ENCODE assay signal across 9 mouse cellular contexts in genomic region chr9:64089004-64089403, GRCm38 (mm10). TPM values are rescaled to one million over a fixed set of nuclear protein-coding genes. Genes with fewer than 3 reads are reported as not detected.
DNase-seq lines count a peak whose midpoint lies in the region; ATAC-seq and TF ChIP-seq lines count a peak whose summit lies in the region.
"Had no signal": no experiment of that assay in that cellular context is flagged by ENCODE, and none has a peak within 500 bp of the region (broad histone marks: within the 10 kb centered on the region; RNA-seq: fewer than 3 reads in every experiment).

No protein-coding gene starts in this region.

- intact Hi-C loops in left cerebral cortex, postnatal 4 days (cut with DNase I), result loop anchor here (2.0 to 5.0 kb wide), 3 partner anchors 64 to 172 kb away; no protein-coding TSS in a partner anchor
- intact Hi-C loops in left cerebral cortex, postnatal 36 days (cut with DNase I), result loop anchor here (5.0 kb wide), 1 partner anchor 172 kb away; no protein-coding TSS in a partner anchor
- intact Hi-C loops in heart, postnatal 14 days (cut with DNase I), result no loop called here

- peak; percentile 58 for DNase-seq in left cerebral cortex, postnatal 4 days
- no peak for DNase-seq in left cerebral cortex, postnatal 36 days (ENCODE audit: low spot score in 2 of 2)
- DNase-seq in heart, postnatal 14 days, result peak; percentile 53 to 59
- DNase-seq in liver, adult 2 months (ENCODE audit: extremely low read depth, low read depth, low spot score), result peak; percentile 56
- peak; percentile 15 for DNase-seq in splenic B cell, adult 2 months (ENCODE audit: low read depth, low spot score)
- no peak for DNase-seq in ovary, postnatal 10 days (ENCODE audit: low spot score)
- no peak for DNase-seq in cerebellum, adult 11-12 months

- TF ChIP-seq POLR2A in liver, adult 2 months (IDR thresholded peaks at IDR 0.05; ENCODE audit: extremely low read depth, insufficient read depth, low read length), result no peak

- TF ChIP-seq CTCF in liver, adult 2 months (IDR thresholded peaks at IDR 0.05; ENCODE audit: low read depth, low read length), result no peak

- H3K4me3 ChIP-seq in embryonic facial prominence, embryonic 13.5 days, result no peak overlapping the region
- H3K4me3 ChIP-seq in liver, adult 2 months (ENCODE audit: insufficient read depth, low read depth, low read length), result no peak overlapping the region

- no peaks in the 10 kb centered on the region for H3K27me3 ChIP-seq in embryonic facial prominence, embryonic 13.5 days
- no peaks in the 10 kb centered on the region for H3K27me3 ChIP-seq in liver, adult 2 months (ENCODE audit: control insufficient read depth, insufficient read depth, low read length)
- H3K27me3 ChIP-seq in splenic B cell, adult 2 months (ENCODE audit: control insufficient read depth, insufficient read depth, low read length, poor library complexity, severe bottlenecking), result no peaks in the 10 kb centered on the region

- H3K4me1 ChIP-seq in embryonic facial prominence, embryonic 13.5 days, result peaks cover 34% of the 10 kb centered on the region
- peaks cover 14% of the 10 kb centered on the region for H3K4me1 ChIP-seq in liver, adult 2 months (ENCODE audit: control insufficient read depth, insufficient read depth, low read length)

- WGBS in embryonic facial prominence, embryonic 13.5 days, result 74% methylated on average over 12 of the region's 12 CpGs
- WGBS in liver, adult 2 months, result 46% methylated on average over 12 of the region's 12 CpGs

- H3K4me2 ChIP-seq in embryonic facial prominence, embryonic 13.5 days, result no peak overlapping the region

- no peaks in the 10 kb centered on the region for H3K9me3 ChIP-seq in embryonic facial prominence, embryonic 13.5 days

- no peaks in the 10 kb centered on the region for H3K79me2 ChIP-seq in liver, adult 2 months (ENCODE audit: control insufficient read depth, insufficient read depth, low read length)

- H3K27ac ChIP-seq in embryonic facial prominence, embryonic 13.5 days, result 0 out of 2 replicates have a peak overlapping the region, but pooled peaks have one; percentile 22
- H3K27ac ChIP-seq in liver, adult 2 months (replicated peaks; ENCODE audit: insufficient read depth, low read depth, low read length), result peak overlapping the region; percentile 57

- H3K36me3 ChIP-seq in embryonic facial prominence, embryonic 13.5 days, result no peaks in the 10 kb centered on the region
- H3K36me3 ChIP-seq in liver, adult 2 months (ENCODE audit: control insufficient read depth, insufficient read depth, low read length), result no peaks in the 10 kb centered on the region
- H3K36me3 ChIP-seq in splenic B cell, adult 2 months (ENCODE audit: control insufficient read depth, insufficient read depth, low read length, poor library complexity, severe bottlenecking), result no peaks in the 10 kb centered on the region

- no peak for ATAC-seq in embryonic facial prominence, embryonic 13.5 days (ENCODE audit: insufficient number of reproducible peaks, insufficient read depth, low FRiP score, low TSS enrichment, low read depth)

- no peak overlapping the region for H3K9ac ChIP-seq in embryonic facial prominence, embryonic 13.5 days
- no peak overlapping the region for H3K9ac ChIP-seq in liver, adult 2 months (ENCODE audit: low read depth, low read length)

RNA-seq across cellular contexts. Expression of gene Lctl, which starts 27.9 kb away (rescaled TPM):
- not detected for total RNA-seq in left cerebral cortex, postnatal 4 days (2021)
- not detected for total RNA-seq in left cerebral cortex, postnatal 36 days (2021)
- not detected in 2 replicates for polyA plus RNA-seq in embryonic facial prominence, embryonic 13.5 days (2015; fragmentation: Nextera tagmentation; extraction: Ambion mirVana)
- under 1 TPM; 0.14 to 0.29 TPM for total RNA-seq in heart, postnatal 14 days (2021)
- not detected in 2 replicates for total RNA-seq in liver, adult 2 months (2014; rRNA removed)
- not detected in 2 replicates for polyA plus RNA-seq in liver, adult 2 months (2012; rRNA removed)
- total RNA-seq: left cerebral cortex, postnatal 25 days had no signal

Comparison
In these comparisons a context has a peak if more than half of its experiments do, and no peak if none do; other contexts are left out.
1. DNase-seq: peak in left cerebral cortex, postnatal 4 days (single experiment), heart, postnatal 14 days (2 of 2), liver, adult 2 months (single experiment) and splenic B cell, adult 2 months (single experiment); none in left cerebral cortex, postnatal 36 days (0 of 2), ovary, postnatal 10 days (single experiment) and cerebellum, adult 11-12 months (single experiment).